ENCODE assay signal across 10 mouse cellular contexts in genomic region chr6:72200595-72201256, GRCm38 (mm10). TPM values are rescaled to one million over a fixed set of nuclear protein-coding genes. Genes with fewer than 3 reads are reported as not detected.
DNase-seq lines count a peak whose midpoint lies in the region; ATAC-seq and TF ChIP-seq lines count a peak whose summit lies in the region.
"Had no signal": no experiment of that assay in that cellular context is flagged by ENCODE, and none has a peak within 500 bp of the region (broad histone marks: within the 10 kb centered on the region; RNA-seq: fewer than 3 reads in every experiment).

No protein-coding gene starts in this region.

- H3K4me1 ChIP-seq in midbrain, embryonic 10.5 days: peaks cover 36% of the 10 kb centered on the region
- H3K4me1 ChIP-seq in midbrain, embryonic 16.5 days (ENCODE audit: control insufficient read depth, insufficient read depth, low read length): no peaks in the 10 kb centered on the region
- H3K4me1 ChIP-seq in heart, embryonic 10.5 days: peaks cover 39% of the 10 kb centered on the region
- H3K4me1 ChIP-seq in neural tube, embryonic 15.5 days: 0 out of 2 replicates have a peak, but pooled peaks cover 7% of the 10 kb centered on the region
- no peaks in the 10 kb centered on the region for H3K4me1 ChIP-seq in forebrain, postnatal 0 days (ENCODE audit: insufficient read depth)

- TF ChIP-seq CTCF in forebrain, postnatal 0 days (IDR thresholded peaks at IDR 0.05; ENCODE audit: low read depth): no peak

- H3K4me3 ChIP-seq in midbrain, embryonic 10.5 days: no peak overlapping the region
- H3K4me3 ChIP-seq in midbrain, embryonic 16.5 days (ENCODE audit: low read depth, low read length): no peak overlapping the region
- H3K4me3 ChIP-seq in heart, embryonic 10.5 days: no peak overlapping the region
- no peak overlapping the region for H3K4me3 ChIP-seq in neural tube, embryonic 15.5 days (replicated peaks)
- no peak overlapping the region for H3K4me3 ChIP-seq in forebrain, postnatal 0 days (ENCODE audit: low read depth, low read length)

- H3K4me2 ChIP-seq in midbrain, embryonic 16.5 days (ENCODE audit: low read length): no peak overlapping the region
- no peak overlapping the region for H3K4me2 ChIP-seq in neural tube, embryonic 15.5 days
- no peak overlapping the region for H3K4me2 ChIP-seq in forebrain, postnatal 0 days (ENCODE audit: low read depth)

- peaks cover under 1% of the 10 kb centered on the region; the same call in 1 of the 2 replicates for H3K36me3 ChIP-seq in midbrain, embryonic 10.5 days
- no peaks in the 10 kb centered on the region for H3K36me3 ChIP-seq in midbrain, embryonic 16.5 days (ENCODE audit: control insufficient read depth, insufficient read depth, low read length)
- peaks cover 7% of the 10 kb centered on the region; the same call in 1 of the 2 replicates for H3K36me3 ChIP-seq in heart, embryonic 10.5 days
- H3K36me3 ChIP-seq in neural tube, embryonic 15.5 days: no peaks in the 10 kb centered on the region
- H3K36me3 ChIP-seq in forebrain, postnatal 0 days (ENCODE audit: insufficient read depth): no peaks in the 10 kb centered on the region
- H3K36me3 ChIP-seq: G1E had no signal

- peak overlapping the region; percentile 78 for H3K27ac ChIP-seq in midbrain, embryonic 10.5 days (replicated peaks)
- no peak overlapping the region for H3K27ac ChIP-seq in midbrain, embryonic 16.5 days (ENCODE audit: low read length)
- peak overlapping the region; percentile 75 for H3K27ac ChIP-seq in heart, embryonic 10.5 days
- no peak overlapping the region for H3K27ac ChIP-seq in neural tube, embryonic 15.5 days (replicated peaks)
- H3K27ac ChIP-seq in forebrain, postnatal 0 days (ENCODE audit: low read depth, low read length): no peak overlapping the region

- peaks cover 31% of the 10 kb centered on the region for H3K27me3 ChIP-seq in midbrain, embryonic 10.5 days (ENCODE audit: low read depth, poor library complexity, severe bottlenecking)
- no peaks in the 10 kb centered on the region for H3K27me3 ChIP-seq in midbrain, embryonic 16.5 days (ENCODE audit: control insufficient read depth, insufficient read depth, low read depth, low read length)
- no peaks in the 10 kb centered on the region for H3K27me3 ChIP-seq in heart, embryonic 10.5 days (ENCODE audit: insufficient read depth, poor library complexity, severe bottlenecking)
- 0 out of 2 replicates have a peak, but pooled peaks cover 6% of the 10 kb centered on the region for H3K27me3 ChIP-seq in neural tube, embryonic 15.5 days (replicated peaks)
- no peaks in the 10 kb centered on the region for H3K27me3 ChIP-seq in forebrain, postnatal 0 days (ENCODE audit: insufficient read depth, low read length)

- 38% methylated on average over 11 of the region's 11 CpGs for WGBS in midbrain, embryonic 10.5 days
- WGBS in midbrain, embryonic 16.5 days: 43% methylated on average over 11 of the region's 11 CpGs
- WGBS in heart, embryonic 10.5 days: 54% methylated on average over 11 of the region's 11 CpGs
- WGBS in neural tube, embryonic 15.5 days: 49% methylated on average over 11 of the region's 11 CpGs
- WGBS in forebrain, postnatal 0 days: 61% methylated on average over 11 of the region's 11 CpGs

- H3K9me3 ChIP-seq in midbrain, embryonic 10.5 days (replicated peaks): peaks cover under 1% of the 10 kb centered on the region; the same call in 1 of the 2 replicates
- H3K9me3 ChIP-seq in midbrain, embryonic 16.5 days (replicated peaks; ENCODE audit: control insufficient read depth, low read length, poor library complexity, severe bottlenecking): no peaks in the 10 kb centered on the region; the same call in 1 of the 2 replicates
- H3K9me3 ChIP-seq in heart, embryonic 10.5 days: no peaks in the 10 kb centered on the region
- H3K9me3 ChIP-seq in neural tube, embryonic 15.5 days (replicated peaks): no peaks in the 10 kb centered on the region
- H3K9me3 ChIP-seq in forebrain, postnatal 0 days (ENCODE audit: low read length): no peaks in the 10 kb centered on the region
- H3K9me3 ChIP-seq: G1E had no signal

- peak; percentile 48 for DNase-seq in midbrain, embryonic 10.5 days (ENCODE audit: low spot score)
- DNase-seq in heart, embryonic 10.5 days (ENCODE audit: low spot score): no peak
- DNase-seq in kidney, postnatal 10 days: peak; percentile 70
- DNase-seq in forebrain, postnatal 0 days: no peak
- no peak for DNase-seq in cerebellum, adult 11-12 months
- no peak for DNase-seq in thymus, postnatal 4 days
- DNase-seq: thymus, adult 18-20 months had no signal

- H3K9ac ChIP-seq in midbrain, embryonic 16.5 days (ENCODE audit: low read depth, low read length): no peak overlapping the region
- no peak overlapping the region for H3K9ac ChIP-seq in neural tube, embryonic 15.5 days (replicated peaks)
- no peak overlapping the region for H3K9ac ChIP-seq in forebrain, postnatal 0 days

- ATAC-seq in midbrain, embryonic 16.5 days: no peak
- ATAC-seq in neural tube, embryonic 15.5 days (ENCODE audit: low FRiP score): 0 out of 2 replicates have a peak, but pooled peaks have one; percentile 8
- ATAC-seq in forebrain, postnatal 0 days: no peak

RNA-seq across cellular contexts. Expression of gene Atoh8, which starts 34.7 kb away (rescaled TPM):
- polyA plus RNA-seq in midbrain, embryonic 10.5 days (2016; fragmentation: Nextera tagmentation; extraction: Ambion mirVana): 9.2 and 11.2 TPM in 2 replicates
- 1.8 and 2.1 TPM in 2 replicates for polyA plus RNA-seq in midbrain, embryonic 16.5 days (2015; fragmentation: Nextera tagmentation; extraction: Ambion mirVana)
- 10.9 and 15.7 TPM in 2 replicates for polyA plus RNA-seq in heart, embryonic 10.5 days (2016; fragmentation: Nextera tagmentation; extraction: Ambion mirVana)
- polyA plus RNA-seq in neural tube, embryonic 15.5 days (2015; fragmentation: Nextera tagmentation; extraction: Ambion mirVana): 3.1 and 5.1 TPM in 2 replicates
- total RNA-seq in forebrain, postnatal 0 days (2014; rRNA removed): 2.6 and 6.9 TPM in 2 replicates
- 3.9 TPM in 2 replicates for polyA plus RNA-seq in forebrain, postnatal 0 days (2015; fragmentation: Nextera tagmentation; extraction: Ambion mirVana)
- total RNA-seq: G1E had no signal

Comparison
In these comparisons a context has a peak if more than half of its experiments do, and no peak if none do; other contexts are left out.
1. H3K27ac ChIP-seq: peak in midbrain, embryonic 10.5 days (single experiment) and heart, embryonic 10.5 days (single experiment); none in midbrain, embryonic 16.5 days (single experiment), neural tube, embryonic 15.5 days (single experiment) and forebrain, postnatal 0 days (single experiment).
2. DNase-seq: peak in midbrain, embryonic 10.5 days (single experiment) and kidney, postnatal 10 days (single experiment); none in heart, embryonic 10.5 days (single experiment), forebrain, postnatal 0 days (single experiment), cerebellum, adult 11-12 months (single experiment) and thymus, postnatal 4 days (single experiment).